Mouse (Mus musculus) CD4-positive, CD25-positive, alpha-beta regulatory T cell, adult 4 months (primary cell): ENCODE data around the gene Lyl1. TPM values are rescaled to one million over a fixed set of nuclear protein-coding genes. Genes with fewer than 3 reads are reported as not detected.

Source experiments
- ATAC-seq: one replicate; pipeline ENCODE4 v1.8.0; 2017
- polyA plus RNA-seq, 2 experiments: library from polyadenylated mRNA; unstranded; fragments of 100-300 nt; shearing (Covaris generic); gene quantifications; one replicate each; pipeline ENCODE4 v1.2.1; 2017

The Lyl1 gene
- 1 to 10 TPM; 2.0 to 2.6 TPM for polyA plus RNA-seq

DNA sequence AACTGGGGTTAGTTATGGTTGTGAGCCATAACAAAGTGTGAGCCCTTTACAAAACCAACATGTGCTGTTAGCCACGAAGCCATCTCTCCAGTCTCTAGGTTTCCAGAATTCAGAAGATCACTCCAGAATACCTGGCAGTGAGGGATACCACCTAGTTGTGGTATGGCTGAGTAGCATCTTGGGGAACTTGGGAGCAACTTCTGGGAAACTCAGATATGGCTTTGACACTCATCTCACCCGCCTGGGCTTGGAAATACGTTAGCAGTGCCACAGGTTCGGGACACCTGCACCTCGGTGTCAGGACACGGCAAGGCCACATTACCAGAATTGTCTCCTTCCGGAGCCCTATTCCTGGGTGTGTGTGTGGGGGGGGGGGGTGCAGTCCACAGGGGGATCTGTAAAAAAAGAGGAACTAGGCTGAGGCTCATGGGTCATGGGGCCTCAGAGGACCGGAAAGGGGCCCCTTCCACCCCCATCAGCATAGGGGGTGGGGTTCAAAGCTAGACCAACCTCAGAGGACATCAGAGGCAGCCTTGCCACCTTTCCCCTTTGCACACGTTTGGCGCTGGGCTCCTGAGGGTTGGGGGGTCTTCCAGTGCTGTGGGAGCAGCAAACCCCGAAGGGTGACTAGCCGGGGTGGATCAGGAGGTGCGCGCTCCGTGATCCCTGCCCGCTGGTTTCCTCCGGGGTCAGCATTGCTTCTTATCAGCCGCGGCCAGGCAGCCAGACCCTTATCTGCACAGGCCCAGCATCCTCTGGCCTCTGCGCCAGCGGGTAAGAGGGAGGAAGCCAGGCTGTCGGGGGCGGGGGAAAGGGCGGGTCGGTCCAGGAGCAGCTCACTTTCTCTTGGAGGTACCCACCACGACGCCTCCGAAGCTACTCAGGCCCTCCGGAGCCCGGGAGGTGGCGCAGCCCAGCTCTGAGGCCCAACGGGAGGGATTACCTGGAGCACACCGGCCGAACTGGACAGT lies at the start of gene Lyl1:
TSS of gene Lyl1 (plus strand) at position 517 of the 971 bp plus-strand sequence.
- no peak for ATAC-seq

DNA sequence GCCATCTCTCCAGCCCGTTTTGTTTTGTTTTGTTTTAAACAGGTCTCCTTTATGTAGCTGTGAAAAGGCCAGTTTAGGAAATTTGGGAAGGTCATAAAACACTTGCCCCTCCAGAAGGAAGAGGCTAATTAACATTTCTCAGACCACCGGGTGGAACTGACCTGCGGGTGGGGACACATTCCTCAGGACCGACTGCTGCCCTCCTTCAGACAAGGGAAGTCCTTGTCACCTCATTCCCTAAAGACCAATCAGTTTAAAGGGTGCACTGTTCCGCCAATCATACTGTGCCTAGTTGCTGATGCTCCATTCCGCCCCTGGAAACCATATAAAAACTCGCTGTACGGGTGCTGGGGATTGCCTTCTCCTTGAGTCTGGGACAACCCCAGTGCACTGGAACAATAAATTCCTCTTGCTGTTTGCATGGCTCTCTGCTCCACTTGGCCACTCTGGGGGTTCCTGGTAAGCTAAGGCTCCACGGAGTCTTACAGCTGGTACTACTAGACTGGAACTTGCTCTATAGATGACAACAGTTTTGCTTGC lies 48.1 kb upstream of the Lyl1 start:
- no peak for ATAC-seq

DNA sequence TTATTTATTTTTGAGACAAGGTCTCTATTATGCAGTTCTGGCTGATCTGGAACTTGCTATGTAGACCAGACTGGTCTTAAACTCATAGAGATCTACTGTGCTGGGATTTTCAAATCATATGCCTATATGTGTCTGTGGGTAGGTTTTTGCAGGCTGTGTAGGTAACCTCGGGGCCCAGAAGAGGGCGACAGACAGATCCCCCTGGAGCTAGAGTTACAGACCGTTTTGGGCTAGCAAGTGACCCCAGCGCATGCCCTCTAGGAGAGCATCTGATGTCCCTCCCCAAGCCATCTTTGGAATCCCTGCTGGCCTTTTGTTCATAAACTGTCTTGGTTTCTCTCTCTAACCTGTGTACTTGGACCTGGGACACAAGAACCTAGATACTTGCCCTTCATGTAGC lies 46.7 kb upstream of the Lyl1 start:
- no peak for ATAC-seq

DNA sequence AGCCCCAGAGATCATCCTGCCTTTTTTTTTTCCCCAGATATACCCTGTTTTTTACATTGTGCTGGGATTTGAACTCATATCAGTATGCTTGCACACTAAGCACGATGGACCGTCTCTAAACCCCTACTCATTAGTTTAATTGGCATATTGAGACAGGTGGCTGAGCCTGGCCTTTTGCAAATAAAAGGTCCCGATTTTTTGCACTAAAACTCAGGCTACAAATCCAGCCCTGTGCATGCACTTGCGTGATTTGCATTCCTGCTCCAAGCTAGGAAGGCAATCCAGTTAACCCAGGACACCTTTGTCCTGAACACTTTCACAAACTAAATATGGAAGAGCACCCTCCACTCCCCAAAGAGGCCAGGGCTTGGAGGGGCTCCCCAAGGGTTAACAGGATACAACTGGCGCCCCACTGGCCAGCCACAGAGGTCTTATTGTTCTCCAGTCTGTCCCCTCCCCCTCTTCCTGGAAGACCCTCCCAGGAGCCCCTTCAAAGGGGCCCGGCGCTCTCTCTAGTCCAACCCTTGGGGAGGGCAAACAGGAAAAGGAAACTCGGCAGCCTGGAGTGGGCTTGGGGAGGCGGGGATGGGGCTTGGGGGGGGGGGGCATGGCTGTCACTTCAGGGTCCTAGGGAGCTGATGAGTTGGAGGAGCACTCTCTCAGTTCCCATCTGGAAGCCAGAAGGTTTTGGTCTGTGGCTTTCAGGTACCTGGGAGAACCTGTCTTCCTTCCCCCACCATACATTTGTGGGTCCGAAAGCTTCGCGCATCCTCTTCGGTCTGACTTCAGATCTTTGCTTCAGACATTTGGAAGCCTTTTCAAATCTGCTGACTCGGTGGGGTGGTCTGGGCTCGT lies 45.7 kb upstream of the Lyl1 start:
- no peak for ATAC-seq

DNA sequence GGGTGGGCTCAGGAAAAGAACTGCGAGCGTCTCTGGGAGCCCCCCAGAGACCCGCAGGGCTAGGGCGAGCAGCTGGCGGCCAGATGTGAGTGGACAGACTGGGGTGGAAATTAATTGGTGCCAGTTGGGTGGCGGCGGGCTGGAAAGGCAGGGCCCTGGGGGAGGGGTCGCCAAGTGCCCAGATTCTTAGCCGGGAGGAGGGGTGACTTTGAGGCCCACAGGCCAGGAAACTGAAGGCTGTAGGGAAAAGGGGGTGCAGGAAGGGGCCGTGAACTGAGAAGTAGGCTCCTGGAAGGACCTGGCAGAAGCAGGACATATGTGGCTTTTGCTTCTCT lies 45.1 kb upstream of the Lyl1 start:
- no peak for ATAC-seq

DNA sequence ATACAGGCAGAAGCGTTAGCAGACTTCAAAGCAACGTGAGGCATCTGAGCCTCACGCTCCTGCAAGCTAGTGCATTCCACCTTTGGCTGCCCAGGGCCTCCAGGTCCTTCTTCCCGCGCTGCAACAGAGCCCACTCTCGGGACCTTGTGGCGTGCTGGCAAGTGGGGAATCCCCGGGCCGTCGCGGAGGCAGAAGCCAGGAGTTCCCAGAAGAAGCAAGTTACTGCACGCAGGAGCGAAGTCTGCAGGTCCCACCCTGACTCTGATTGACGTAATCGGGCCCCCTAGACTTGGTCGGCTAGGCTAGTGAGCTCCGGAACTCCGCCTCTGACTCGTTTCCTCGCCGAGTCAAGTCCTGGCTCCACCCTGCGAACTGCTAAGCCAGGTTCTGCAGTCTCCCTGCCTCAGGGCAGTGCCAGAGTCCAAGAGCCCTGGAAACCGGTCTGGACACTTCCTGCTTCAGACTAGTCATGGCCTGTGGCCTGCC lies 44.6 kb upstream of the Lyl1 start:
- peak; percentile 56 for ATAC-seq

DNA sequence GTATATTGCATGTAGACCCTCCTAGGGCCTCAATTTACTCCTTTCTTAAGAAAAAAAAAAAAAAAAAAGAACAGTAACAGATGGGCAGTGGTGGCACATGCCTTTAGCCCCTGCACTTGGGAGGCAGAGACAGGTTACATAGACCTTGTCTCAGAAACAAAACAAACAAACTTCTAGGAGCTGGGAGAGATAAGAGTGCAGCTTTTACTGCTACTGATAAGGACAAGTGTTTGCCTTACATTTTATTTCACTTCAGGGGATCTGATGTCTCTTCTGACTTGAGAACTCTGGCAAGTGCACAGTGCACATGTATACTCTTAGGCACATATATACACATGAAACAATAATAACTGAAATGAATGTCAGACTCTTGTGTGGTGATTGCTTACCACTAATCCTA lies 44.1 kb upstream of the Lyl1 start:
- no peak for ATAC-seq

DNA sequence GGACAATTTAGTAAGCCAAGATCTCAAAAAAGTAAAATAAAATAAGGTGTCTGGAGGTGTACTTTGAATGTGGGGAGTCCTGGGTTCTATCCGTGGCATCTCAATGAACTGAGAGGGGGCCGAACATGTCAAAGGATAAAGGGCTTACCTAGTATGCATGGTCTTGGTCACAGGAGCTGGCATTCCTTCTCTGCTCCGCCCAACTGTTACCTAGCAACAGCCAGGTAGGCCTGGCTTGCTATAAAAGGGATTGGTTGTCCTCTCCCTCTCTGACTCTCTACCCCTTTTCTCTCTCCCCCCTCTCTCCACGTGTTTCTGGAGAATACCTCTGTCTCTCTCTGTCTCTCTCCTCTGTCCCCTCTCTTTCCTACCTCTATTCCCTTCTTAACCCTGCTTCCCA lies 43.6 kb upstream of the Lyl1 start:
- ATAC-seq, result no peak

DNA sequence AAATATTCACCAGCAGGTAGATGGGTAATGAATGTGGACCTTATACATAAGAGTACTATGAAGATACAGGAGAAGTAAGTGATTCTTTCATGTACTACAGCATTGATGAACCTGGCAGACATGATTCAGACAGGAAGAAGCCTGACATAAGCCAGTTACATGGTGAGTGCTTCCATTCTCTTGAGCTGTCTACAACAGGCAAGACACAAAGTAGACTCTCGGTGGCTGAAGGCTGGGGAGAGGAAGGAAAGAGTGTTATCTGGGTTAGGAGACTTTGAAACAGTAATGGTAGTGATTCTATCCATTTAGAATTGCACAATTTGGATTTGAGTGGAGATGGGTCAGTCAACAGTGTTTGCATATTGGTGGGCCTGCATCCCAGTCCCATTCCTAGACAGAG lies 42.3 kb upstream of the Lyl1 start:
- ATAC-seq, result no peak

DNA sequence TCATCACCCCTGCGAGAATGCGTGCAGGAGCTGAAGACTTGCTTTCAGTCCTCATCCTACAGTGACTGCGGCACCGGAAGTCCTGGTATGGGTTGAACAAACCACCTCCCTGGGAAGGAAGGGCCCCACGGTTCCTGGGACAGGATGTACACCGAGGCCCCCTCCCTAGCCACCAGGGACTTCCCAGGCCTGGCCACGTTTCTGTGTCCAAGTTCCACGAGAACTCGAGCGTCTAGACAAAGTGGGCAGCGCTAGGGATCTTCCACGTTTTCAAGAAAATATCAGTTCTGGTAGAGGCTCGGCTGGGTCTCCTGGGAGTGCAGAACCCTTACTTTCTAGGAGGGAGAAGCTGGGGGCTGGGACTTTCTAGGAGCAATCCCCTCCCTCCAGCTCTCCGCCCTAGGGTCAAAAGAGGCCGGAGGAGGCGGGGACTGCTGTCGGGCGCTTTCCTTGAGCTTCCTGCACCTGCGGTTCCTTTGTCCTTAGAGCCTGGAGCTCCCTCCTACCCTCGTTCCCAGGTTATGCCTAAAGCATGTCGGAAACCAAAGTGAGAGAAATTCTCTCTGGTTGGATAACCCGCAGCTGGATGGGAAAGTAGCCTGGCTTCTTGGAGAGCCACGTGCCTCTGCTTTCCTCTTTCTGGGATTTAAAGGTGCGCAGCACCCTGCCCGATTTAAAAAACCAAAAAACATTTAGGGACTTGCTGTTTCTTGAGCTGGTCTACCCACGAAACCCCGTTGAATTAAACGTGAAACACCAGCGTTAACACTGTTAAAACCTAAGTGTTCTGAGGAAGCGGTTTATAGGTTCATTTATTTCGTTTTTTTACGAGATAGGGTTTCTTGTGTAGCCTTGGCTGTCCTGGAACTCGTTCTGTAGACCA lies 41.1 kb upstream of the Lyl1 start:
- ATAC-seq, result peak; percentile 50

DNA sequence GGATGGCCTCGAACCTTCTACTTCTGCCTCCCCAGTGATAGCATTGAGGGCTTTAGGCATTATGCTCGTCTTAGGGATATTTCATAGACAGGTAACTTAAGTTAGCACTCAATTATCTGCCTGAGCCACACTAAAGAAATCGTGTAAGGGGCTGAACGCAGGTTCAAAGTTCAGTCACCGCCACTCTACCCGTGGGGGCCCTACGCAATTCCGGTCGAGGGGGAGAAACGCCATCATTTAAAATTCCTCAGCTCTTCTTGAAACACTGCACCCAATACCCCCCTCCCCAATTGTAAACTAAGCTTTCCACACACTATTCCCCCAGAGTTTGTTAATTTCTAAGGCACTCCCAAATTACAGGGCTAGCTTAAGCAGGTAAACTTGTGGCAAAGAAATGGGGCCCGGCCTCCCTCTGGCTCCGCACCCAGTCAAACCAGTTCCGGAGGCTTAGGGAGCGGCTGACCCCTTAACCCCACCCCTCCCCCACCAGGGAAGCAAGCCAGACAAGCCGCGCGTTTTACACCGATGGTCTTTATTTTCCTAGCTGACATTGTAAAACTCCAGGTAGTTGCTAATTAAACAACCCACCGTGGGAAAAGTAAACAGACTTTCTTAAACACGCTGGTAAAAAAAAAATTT lies 40.3 kb upstream of the Lyl1 start:
- ATAC-seq, result no peak

DNA sequence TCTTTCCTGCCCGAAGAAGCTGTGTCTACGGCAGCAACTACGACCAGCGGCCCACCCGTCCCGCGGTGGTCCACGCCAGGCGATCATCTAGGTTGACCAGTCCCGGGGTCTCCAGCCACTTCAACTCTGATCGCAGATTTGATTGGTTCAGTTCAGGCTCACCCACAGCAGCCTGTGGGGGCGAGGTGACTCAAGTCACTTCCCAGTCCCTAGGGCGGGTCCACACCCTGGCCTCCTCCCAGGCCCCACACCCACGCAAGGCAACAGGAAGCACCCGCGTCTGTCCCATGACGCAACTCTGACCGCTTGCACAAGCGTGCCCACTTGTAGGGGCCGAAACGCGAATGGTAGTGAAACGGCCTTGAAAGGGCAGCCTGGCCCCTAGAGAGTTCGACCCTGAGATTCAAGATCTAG lies 39.8 kb upstream of the Lyl1 start:
- peak; percentile 10 for ATAC-seq

DNA sequence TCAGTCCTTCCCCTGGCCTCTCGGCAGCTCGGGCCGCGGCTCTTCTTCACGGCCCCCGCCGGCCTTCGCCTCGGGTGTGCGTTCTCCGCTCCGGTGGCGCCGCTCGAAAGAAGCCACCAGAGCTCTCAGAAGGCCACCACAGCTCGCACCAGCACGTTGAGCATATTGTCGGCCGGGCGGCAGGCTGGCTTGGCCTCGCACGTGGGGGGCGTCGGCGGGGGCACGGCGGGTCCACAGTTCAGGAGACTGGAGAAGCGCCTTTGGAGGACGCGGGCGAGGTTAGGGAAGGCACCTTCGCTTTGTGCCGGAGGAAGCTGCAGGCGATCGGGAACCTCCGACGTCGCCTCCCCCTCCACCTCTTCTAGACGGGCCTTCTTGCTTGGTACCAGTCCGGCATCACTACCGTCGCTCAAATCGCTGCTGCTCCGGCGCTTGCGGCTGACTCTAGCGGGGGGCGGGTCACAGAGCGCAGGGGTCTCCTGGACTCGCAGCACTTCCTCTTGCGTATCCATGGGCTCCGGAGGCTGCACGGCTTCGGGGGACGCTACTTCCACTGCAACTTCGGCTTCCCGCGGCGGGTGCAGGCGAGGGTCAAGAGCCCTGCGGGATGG lies 39.2 kb upstream of the Lyl1 start:
- peak; percentile 3 for ATAC-seq

DNA sequence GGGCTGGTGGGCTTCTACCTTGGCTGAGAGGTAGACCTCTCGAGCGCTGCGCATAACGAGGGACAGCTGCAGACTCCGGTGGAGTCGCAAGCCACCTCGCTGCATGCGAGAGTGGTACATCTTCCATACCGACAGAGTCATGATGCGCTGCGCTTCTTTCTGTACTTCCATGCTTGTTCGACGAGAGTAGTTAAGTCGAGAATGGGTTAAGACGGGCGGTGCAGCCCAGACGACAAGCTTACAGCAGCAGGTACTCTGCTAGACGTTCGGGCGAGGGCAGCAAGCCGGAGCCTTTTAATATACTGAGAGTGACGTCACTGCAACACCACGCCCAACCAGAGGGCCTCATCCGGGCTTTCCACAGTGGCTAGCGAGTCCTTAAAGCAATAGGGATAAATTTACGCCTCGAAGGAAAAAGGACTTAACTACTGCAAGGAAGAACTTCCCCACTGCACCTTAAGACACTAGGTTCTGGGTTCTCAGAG lies 38.6 kb upstream of the Lyl1 start, which contains the start of gene Ier2:
TSS of gene Ier2 (minus strand) at position 272 of the 485 bp plus-strand sequence.
- ATAC-seq, result peak; percentile 53

DNA sequence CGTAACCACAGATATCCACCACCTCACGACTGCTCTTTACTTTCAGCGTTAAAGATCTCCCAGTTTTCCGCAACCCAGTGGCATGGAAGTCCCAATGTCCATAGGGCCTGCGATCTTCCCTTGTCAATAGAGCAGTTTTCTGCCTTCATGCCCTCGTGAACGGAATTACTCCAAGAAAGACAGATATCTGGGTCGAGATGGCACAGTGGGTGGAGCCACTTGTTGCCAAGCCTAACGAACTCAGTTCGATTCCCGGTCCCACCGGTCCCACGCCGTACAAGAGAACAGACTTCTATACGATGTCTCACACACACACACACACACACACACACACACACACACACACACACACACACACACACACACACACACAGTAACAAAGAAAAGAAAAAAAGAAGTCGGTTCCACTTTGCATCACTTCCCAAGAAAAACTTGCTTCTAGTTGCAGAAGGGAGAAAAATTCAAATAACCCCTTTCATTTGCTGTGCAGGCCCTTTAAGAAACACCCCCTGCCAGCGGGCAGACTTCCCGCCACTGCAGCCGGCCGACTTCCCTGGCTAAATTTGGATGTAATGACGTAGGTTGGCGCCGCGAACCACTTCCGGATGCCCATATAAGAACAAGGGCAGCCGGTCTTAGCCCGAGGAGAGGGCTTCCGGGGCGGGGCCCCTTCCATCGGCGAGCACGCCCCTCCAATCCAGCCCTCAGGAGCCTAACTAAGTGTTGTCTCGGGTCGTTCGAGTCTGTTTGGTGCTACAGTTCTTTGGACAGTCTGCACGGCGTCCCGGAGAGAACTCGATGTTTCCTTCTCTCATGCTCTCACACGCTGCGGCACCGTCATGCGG lies 37.6 kb upstream of the Lyl1 start:
- peak; percentile 21 for ATAC-seq

DNA sequence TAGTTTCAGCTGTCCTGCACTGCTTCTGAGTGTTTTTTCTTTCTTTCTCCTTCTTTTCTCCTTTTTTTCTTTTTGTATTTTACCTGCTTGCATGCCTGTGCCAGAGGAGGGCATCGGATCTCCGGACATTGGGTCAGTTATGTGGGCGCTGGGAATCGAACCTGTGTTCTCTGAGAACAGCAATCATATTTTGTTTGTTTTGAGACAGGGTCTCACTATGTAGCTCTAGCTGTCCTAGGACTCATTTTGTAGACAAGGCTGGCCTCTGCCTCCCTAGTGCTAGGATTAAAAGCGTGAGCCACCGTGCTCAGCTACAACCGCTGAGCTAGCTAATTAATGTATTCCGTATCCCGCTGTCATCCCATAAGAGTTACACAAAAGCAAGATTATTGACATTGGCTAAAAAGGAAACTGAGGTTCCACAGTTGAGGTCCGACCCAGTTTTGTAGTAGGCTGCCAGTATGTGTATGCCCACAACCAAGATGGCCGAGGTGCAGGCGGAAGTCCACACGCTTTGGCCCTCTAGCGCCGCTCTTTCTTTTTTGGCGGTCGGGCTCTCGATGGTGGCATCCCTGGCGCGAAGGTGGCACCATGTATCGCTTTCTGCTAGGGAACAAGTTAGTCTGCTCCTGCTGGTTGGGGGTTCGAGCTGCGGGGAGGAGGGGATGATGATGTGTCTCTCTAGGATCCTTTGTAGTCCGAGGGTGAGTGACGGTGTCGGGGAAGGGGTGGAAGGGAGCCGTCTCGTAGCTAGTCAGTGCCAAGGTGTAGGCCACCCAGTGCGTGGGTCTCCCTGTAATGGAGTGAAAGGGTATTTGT lies 36.5 kb upstream of the Lyl1 start:
- ATAC-seq, result peak; percentile 11

DNA sequence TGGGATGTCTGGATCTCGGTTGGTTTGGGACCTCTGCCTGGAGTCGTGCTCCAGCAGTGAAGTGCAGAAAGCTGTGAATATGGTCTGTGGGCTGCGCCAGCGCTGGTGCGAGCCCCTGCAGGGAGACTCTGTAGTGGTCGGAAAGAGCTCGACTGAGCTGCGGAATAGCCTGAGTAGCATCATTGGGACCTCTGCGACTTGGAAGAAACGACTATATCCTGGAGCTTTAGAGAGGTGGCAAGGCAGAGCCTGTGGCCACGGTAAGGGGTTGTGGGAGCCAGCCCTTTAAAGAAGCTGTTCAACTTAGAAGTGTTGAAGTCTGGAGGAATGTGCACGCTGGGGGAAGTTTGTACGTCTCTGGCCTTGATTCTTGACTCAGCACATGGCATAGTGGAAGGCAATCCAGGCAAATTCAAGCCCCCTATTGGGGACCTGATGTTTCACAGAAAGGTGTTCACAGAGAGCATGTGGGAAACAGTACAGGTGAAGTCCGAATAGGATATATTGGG lies 35.8 kb upstream of the Lyl1 start:
- no peak for ATAC-seq

DNA sequence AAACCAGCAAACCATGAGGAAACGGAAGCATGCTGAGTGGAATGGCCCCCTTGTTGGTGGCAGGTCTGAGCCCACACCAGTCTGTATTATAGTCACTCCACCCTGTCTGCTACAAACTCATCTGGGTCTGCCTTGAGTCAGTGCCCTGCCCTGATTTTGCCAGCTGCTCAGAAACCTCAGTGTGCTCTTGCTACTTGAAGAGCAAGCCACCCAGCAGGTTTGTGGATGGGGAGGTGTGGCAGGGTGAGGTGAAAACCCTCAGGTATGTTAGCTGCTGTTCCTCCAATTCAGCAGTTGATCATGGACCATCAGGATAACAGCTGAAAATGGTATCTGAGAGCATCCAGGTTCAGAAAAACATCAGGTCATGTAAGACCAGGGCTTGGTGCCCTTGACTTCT lies 33.2 kb upstream of the Lyl1 start:
- no peak for ATAC-seq
